Mouse (Mus musculus) adrenal gland, adult 8-10 months (tissue): ENCODE results near the gene Cactin. TPM values are rescaled to one million over a fixed set of nuclear protein-coding genes. Genes with fewer than 3 reads are reported as not detected.

ENCODE experiments used
- DNase-seq: peaks from one replicate; pipeline ENCODE4 v3.0.0; 2022
- microRNA-seq, 2 experiments: library from miRNA; unstranded; fragments of <30 nt; microRNA quantifications; one replicate each; pipeline ENCODE4 v1.2.0; 2022
- total RNA-seq, 4 experiments: library from RNA; stranded (reverse); gene quantifications; 2 replicates each; pipeline ENCODE4 v1.2.4; 2022

The Cactin gene
- total RNA-seq, 4 experiments from 2014 or later, result 37.7 to 47.5 (median 42.5) TPM

GRCm38 (mm10) chr10:81365672-81366476, 45.0 kb downstream of the Cactin start, which contains the start of gene 4930404N11Rik:
Gene 4930404N11Rik (minus strand): TSS chr10:81365816.
- DNase-seq, result no peak

DNA sequence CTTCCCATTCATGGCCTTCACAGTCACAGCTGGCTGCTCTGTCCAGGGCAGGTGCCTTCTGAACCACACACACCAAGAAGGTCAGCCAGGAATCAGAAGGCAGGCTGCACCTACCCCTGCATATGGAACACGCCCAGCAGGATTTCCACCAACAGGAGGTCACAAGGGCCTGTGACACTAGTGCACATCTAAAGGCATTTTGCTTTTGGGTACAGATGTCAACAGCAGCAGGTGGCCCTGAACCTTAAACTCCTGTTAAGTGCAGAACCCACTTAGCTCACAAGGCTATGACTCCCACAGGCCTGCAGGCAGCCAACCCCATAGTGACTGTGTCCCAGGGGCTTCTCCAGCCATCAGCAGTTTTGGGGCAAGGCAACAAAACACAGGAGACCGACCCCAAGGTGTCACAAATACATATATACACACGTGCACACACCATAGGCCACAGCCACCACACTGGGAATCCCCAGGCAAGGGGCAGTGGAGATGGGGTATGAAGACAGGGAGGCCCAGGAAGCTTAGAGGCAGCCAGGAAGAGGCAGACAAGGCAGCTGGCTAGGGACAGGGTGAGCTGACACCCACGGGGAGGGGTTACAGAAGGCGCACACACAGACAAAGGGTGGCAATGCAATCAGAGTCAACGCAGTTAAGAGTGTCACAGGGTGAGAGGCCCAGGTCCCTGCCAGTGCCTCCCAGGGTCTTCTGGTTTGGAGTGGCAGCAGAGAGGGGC, 45.7 kb downstream of the Cactin start:
- no peak for DNase-seq

- DNase-seq, result no peak
These were observed 46.2 kb downstream of the Cactin start for GRCm38 (mm10) chr10:81367207-81367495.

GRCm38 (mm10) chr10:81375322-81375721, 54.4 kb downstream of the Cactin start:
- no peak for DNase-seq

Small RNAs within 50 kb of the gene (microRNA-seq; reads per million reads assigned to microRNA genes)
- gene Mir3057, result 5.4 to 5.7 reads per million in 2 experiments

Other genes with a start within 250 kb of the Cactin start
- gene Creb3l3, start 222.2 kb upstream of the Cactin start, total RNA-seq, result 1 to 10 TPM in 2 of 4 experiments, under 1 TPM in 2; 0.35 to 2.7 (median 1.3) TPM
- 100 to 1,000 TPM; 169 to 227 (median 204) TPM for gene Map2k2, start 215.2 kb upstream of the Cactin start, total RNA-seq
- gene Zbtb7a, start 185.9 kb upstream of the Cactin start, total RNA-seq, result 10 to 100 TPM; 86.5 to 94.0 (median 92.3) TPM
- gene Pias4, start 153.2 kb upstream of the Cactin start, total RNA-seq, result 10 to 100 TPM; 22.8 to 32.5 (median 30.1) TPM
- 1,000 to 10,000 TPM; 1,447 to 1,655 (median 1,598) TPM for gene Eef2, start 144.5 kb upstream of the Cactin start, total RNA-seq
- gene Dapk3, start 138.1 kb upstream of the Cactin start, total RNA-seq, result 10 to 100 TPM; 67.7 to 88.0 (median 81.8) TPM
- not detected for gene 4930442H23Rik, start 137.3 kb upstream of the Cactin start, total RNA-seq
- gene Nmrk2, start 119.1 kb upstream of the Cactin start, total RNA-seq, result not detected
- gene Atcay, start 90.3 kb upstream of the Cactin start, total RNA-seq, result 1 to 10 TPM; 3.8 to 6.4 (median 4.4) TPM
- gene Zfr2, start 87.9 kb upstream of the Cactin start, total RNA-seq, result 10 to 100 TPM; 27.6 to 35.6 (median 30.0) TPM
- 1 to 10 TPM in 3 of 4 experiments, under 1 TPM in 1; 0.67 to 2.1 (median 1.5) TPM for gene Matk, start 68.2 kb upstream of the Cactin start, total RNA-seq
- gene Mrpl54, start 54.2 kb upstream of the Cactin start, total RNA-seq, result 100 to 1,000 TPM; 100 to 139 (median 113) TPM
- 10 to 100 TPM; 61.9 to 72.3 (median 66.4) TPM for gene Apba3, start 54.1 kb upstream of the Cactin start, total RNA-seq
- gene Tjp3, start 29.5 kb upstream of the Cactin start, total RNA-seq, result under 1 TPM; 0.22 to 0.81 (median 0.29) TPM
- gene Pip5k1c, start 28.1 kb upstream of the Cactin start, total RNA-seq, result 10 to 100 TPM; 42.6 to 61.1 (median 53.3) TPM
- 10 to 100 TPM; 35.6 to 52.1 (median 42.0) TPM for gene Tbxa2r, start 7.6 kb downstream of the Cactin start, total RNA-seq
- gene Gipc3, start 22.2 kb downstream of the Cactin start, total RNA-seq, result 10 to 100 TPM in 2 of 4 experiments, 1 to 10 TPM in 2; 3.7 to 17.7 (median 9.3) TPM
- 100 to 1,000 TPM in 3 of 4 experiments, 10 to 100 TPM in 1; 94.2 to 121 (median 112) TPM for gene Hmg20b, start 29.4 kb downstream of the Cactin start, total RNA-seq
- 10 to 100 TPM; 18.3 to 25.7 (median 22.0) TPM for gene Mfsd12, start 36.4 kb downstream of the Cactin start, total RNA-seq
- 1 to 10 TPM; 1.6 to 5.3 (median 2.4) TPM for gene 4930404N11Rik, start 44.7 kb downstream of the Cactin start, total RNA-seq
- 10 to 100 TPM; 47.1 to 52.7 (median 49.9) TPM for gene Fzr1, start 57.4 kb downstream of the Cactin start, total RNA-seq
- 10 to 100 TPM; 49.8 to 60.2 (median 55.0) TPM for gene Dohh, start 63.3 kb downstream of the Cactin start, total RNA-seq
- gene Gm48551, start 63.4 kb downstream of the Cactin start, total RNA-seq, result 1 to 10 TPM in 2 of 4 experiments, under 1 TPM in 2; 0.65 to 2.9 (median 1.0) TPM
- 1 to 10 TPM; 2.0 to 4.2 (median 2.6) TPM for gene Gm48552, start 67.9 kb downstream of the Cactin start, total RNA-seq
- 1 to 10 TPM in 2 of 4 experiments, under 1 TPM in 2; 0.78 to 2.0 (median 0.96) TPM for gene Smim24, start 71.9 kb downstream of the Cactin start, total RNA-seq
- 100 to 1,000 TPM; 113 to 191 (median 144) TPM for gene Nfic, start 134.5 kb downstream of the Cactin start, total RNA-seq
- 1 to 10 TPM in 3 of 4 experiments, under 1 TPM in 1; 0.17 to 2.5 (median 1.7) TPM for gene Celf5, start 161.6 kb downstream of the Cactin start, total RNA-seq
- 100 to 1,000 TPM; 115 to 136 (median 123) TPM for gene Ncln, start 175.3 kb downstream of the Cactin start, total RNA-seq
- gene S1pr4, start 179.0 kb downstream of the Cactin start, total RNA-seq, result 1 to 10 TPM in 2 of 4 experiments, under 1 TPM in 2; 0.56 to 1.7 (median 0.92) TPM
- gene Gna15, start 203.1 kb downstream of the Cactin start, total RNA-seq, result 1 to 10 TPM in 3 of 4 experiments, under 1 TPM in 1; 0.70 to 2.2 (median 1.6) TPM
- gene Gna11, start 224.1 kb downstream of the Cactin start, total RNA-seq, result 100 to 1,000 TPM in 2 of 4 experiments, 10 to 100 TPM in 2; 90.2 to 105 (median 98.1) TPM
- gene Aes, start 238.4 kb downstream of the Cactin start, total RNA-seq, result 1,000 to 10,000 TPM in 3 of 4 experiments, 100 to 1,000 TPM in 1; 989 to 1,424 (median 1,166) TPM